Mouse (Mus musculus) heart, postnatal 0 days (tissue): ENCODE measurements around the gene Mycn.

Experiments used
- CTCF ChIP-seq: IDR thresholded peaks from 2 replicates; pipeline ENCODE4 v1.5.1; 2016; ENCODE audit warnings: antibody characterized with exemption, control low read depth, low read depth
- EP300 ChIP-seq: IDR thresholded peaks from 2 replicates; pipeline ENCODE4 v1.6.1; 2016; ENCODE audit warnings: antibody characterized with exemption, low read depth

GRCm38 (mm10) chr12:12987376-12987775 lies 45.7 kb upstream of the Mycn start:
- TF ChIP-seq CTCF (no peak), EP300 (no peak)
